Comparison of ENCODE assay signal across 9 mouse cellular contexts in genomic region chr11:70702781-70703180, GRCm38 (mm10). TPM values are rescaled to one million over a fixed set of nuclear protein-coding genes. Genes with fewer than 3 reads are reported as not detected.
A peak's percentile ranks its signal among the peaks of the same experiment; 100 is the strongest.
DNase-seq lines count a peak whose midpoint lies in the region.
"Had no signal": no experiment of that assay in that cellular context is flagged by ENCODE, and none has a peak within 500 bp of the region (broad histone marks: within the 10 kb centered on the region; RNA-seq: fewer than 3 reads in every experiment).

No protein-coding gene starts in this region.

- DNase-seq in adrenal gland, postnatal 14 days = peak; percentile 69
- DNase-seq in adrenal gland, adult 8-10 months = no peak
- no peak for DNase-seq in embryonic facial prominence, embryonic 10.5 days (ENCODE audit: low spot score)
- peak; percentile 75 to 79 for DNase-seq in heart, postnatal 14 days
- DNase-seq in lung, postnatal 25 days (ENCODE audit: low spot score) = peak; percentile 54
- DNase-seq in embryo, embryonic 9.5 days (ENCODE audit: extremely low spot score) = no peak
- no peak for DNase-seq in layer of hippocampus, postnatal 25 days (ENCODE audit: extremely low spot score in 1 of 2, low spot score in 1 of 2)
- no peak for DNase-seq in left cerebral cortex, postnatal 14 days (ENCODE audit: low spot score in 2 of 2)
- DNase-seq: right cerebral cortex, postnatal 14 days had no signal

- H3K9me3 ChIP-seq in embryonic facial prominence, embryonic 10.5 days = no peaks in the 10 kb centered on the region

- H3K27me3 ChIP-seq in embryonic facial prominence, embryonic 10.5 days (replicated peaks; ENCODE audit: low read depth, poor library complexity, severe bottlenecking) = no peaks in the 10 kb centered on the region

- H3K36me3 ChIP-seq in embryonic facial prominence, embryonic 10.5 days (replicated peaks) = peaks cover 53% of the 10 kb centered on the region

- intact Hi-C loops in heart, postnatal 14 days (cut with DNase I) = loop anchor here (5.0 kb wide), 1 partner anchor 50 kb away; no protein-coding TSS in a partner anchor
- intact Hi-C loops in left cerebral cortex, postnatal 14 days (cut with DNase I) = no loop called here

- peaks cover 30% of the 10 kb centered on the region for H3K4me1 ChIP-seq in embryonic facial prominence, embryonic 10.5 days

- 68% methylated on average over 6 of the region's 6 CpGs for WGBS in embryonic facial prominence, embryonic 10.5 days

- H3K4me3 ChIP-seq in embryonic facial prominence, embryonic 10.5 days = peak overlapping the region; percentile 93; the same call in 1 of the 2 replicates

- H3K27ac ChIP-seq in embryonic facial prominence, embryonic 10.5 days (replicated peaks) = no peak overlapping the region

RNA-seq across cellular contexts. Expression of gene Kif1c, which starts 2.4 kb away (rescaled TPM):
- total RNA-seq in adrenal gland, postnatal 14 days (2021) = 154 and 159 TPM in 2 replicates
- 100 to 1,000 TPM; 130 to 210 (median 165) TPM for total RNA-seq in adrenal gland, adult 8-10 months (2022)
- 1.6 and 2.0 TPM in 2 replicates for polyA plus RNA-seq in embryonic facial prominence, embryonic 10.5 days (2016; fragmentation: Nextera tagmentation; extraction: Ambion mirVana)
- total RNA-seq in heart, postnatal 14 days (2021) = 100 to 1,000 TPM; 322 to 323 TPM
- 10 to 100 TPM; 71.5 to 78.9 TPM for total RNA-seq in layer of hippocampus, postnatal 25 days (2021)
- total RNA-seq in left cerebral cortex, postnatal 14 days (2021) = 10 to 100 TPM; 43.9 to 46.0 TPM

RNA-seq across cellular contexts. Expression of gene Inca1, which starts 2.8 kb away (rescaled TPM):
- 15.2 and 15.8 TPM in 2 replicates for total RNA-seq in adrenal gland, postnatal 14 days (2021)
- total RNA-seq in adrenal gland, adult 8-10 months (2022) = 10 to 100 TPM in 2 of 4 experiments, 1 to 10 TPM in 2; 5.3 to 11.4 (median 8.6) TPM
- 0.69 and 0.99 TPM in 2 replicates for polyA plus RNA-seq in embryonic facial prominence, embryonic 10.5 days (2016; fragmentation: Nextera tagmentation; extraction: Ambion mirVana)
- 1 to 10 TPM; 3.0 to 4.7 TPM for total RNA-seq in heart, postnatal 14 days (2021)
- total RNA-seq in layer of hippocampus, postnatal 25 days (2021) = 1 to 10 TPM; 3.1 to 3.4 TPM
- total RNA-seq in left cerebral cortex, postnatal 14 days (2021) = 1 to 10 TPM; 1.4 to 1.6 TPM

RNA-seq across cellular contexts. Expression of gene Camta2, which starts 14.9 kb away (rescaled TPM):
- total RNA-seq in adrenal gland, postnatal 14 days (2021) = 38.8 and 41.8 TPM in 2 replicates
- 10 to 100 TPM; 42.7 to 57.7 (median 49.8) TPM for total RNA-seq in adrenal gland, adult 8-10 months (2022)
- polyA plus RNA-seq in embryonic facial prominence, embryonic 10.5 days (2016; fragmentation: Nextera tagmentation; extraction: Ambion mirVana) = 10.5 and 10.9 TPM in 2 replicates
- 10 to 100 TPM; 38.3 to 40.0 TPM for total RNA-seq in heart, postnatal 14 days (2021)
- 100 to 1,000 TPM; 326 to 389 TPM for total RNA-seq in layer of hippocampus, postnatal 25 days (2021)
- total RNA-seq in left cerebral cortex, postnatal 14 days (2021) = 100 to 1,000 TPM; 217 to 223 TPM

RNA-seq across cellular contexts. Expression of gene Spag7, which starts 33.6 kb away (rescaled TPM):
- 72.5 and 77.1 TPM in 2 replicates for total RNA-seq in adrenal gland, postnatal 14 days (2021)
- 100 to 1,000 TPM in 1 of 4 experiments, 10 to 100 TPM in 3; 79.2 to 112 (median 89.0) TPM for total RNA-seq in adrenal gland, adult 8-10 months (2022)
- 181 and 185 TPM in 2 replicates for polyA plus RNA-seq in embryonic facial prominence, embryonic 10.5 days (2016; fragmentation: Nextera tagmentation; extraction: Ambion mirVana)
- total RNA-seq in heart, postnatal 14 days (2021) = 10 to 100 TPM; 83.4 to 84.4 TPM
- 10 to 100 TPM; 48.7 to 48.8 TPM for total RNA-seq in layer of hippocampus, postnatal 25 days (2021)
- total RNA-seq in left cerebral cortex, postnatal 14 days (2021) = 10 to 100 TPM; 53.5 to 53.8 TPM

RNA-seq across cellular contexts. Expression of gene Eno3, which starts 45.8 kb away (rescaled TPM):
- total RNA-seq in adrenal gland, postnatal 14 days (2021) = 14.9 and 21.4 TPM in 2 replicates
- 10 to 100 TPM; 39.4 to 66.5 (median 54.7) TPM for total RNA-seq in adrenal gland, adult 8-10 months (2022)
- polyA plus RNA-seq in embryonic facial prominence, embryonic 10.5 days (2016; fragmentation: Nextera tagmentation; extraction: Ambion mirVana) = 72.9 and 88.4 TPM in 2 replicates
- total RNA-seq in heart, postnatal 14 days (2021) = 1,000 to 10,000 TPM; 1,878 to 1,971 TPM
- 1 to 10 TPM; 7.2 to 8.2 TPM for total RNA-seq in layer of hippocampus, postnatal 25 days (2021)
- 1 to 10 TPM; 8.3 to 8.6 TPM for total RNA-seq in left cerebral cortex, postnatal 14 days (2021)

Comparison
In these comparisons a context has a peak if more than half of its experiments do, and no peak if none do; other contexts are left out.
1. DNase-seq: peak in adrenal gland, postnatal 14 days (single experiment), heart, postnatal 14 days (2 of 2) and lung, postnatal 25 days (single experiment); none in adrenal gland, adult 8-10 months (single experiment), embryonic facial prominence, embryonic 10.5 days (single experiment), embryo, embryonic 9.5 days (single experiment), layer of hippocampus, postnatal 25 days (0 of 2) and left cerebral cortex, postnatal 14 days (0 of 2).